ENCODE assay signal across 20 mouse cellular contexts in the genomic region with DNA sequence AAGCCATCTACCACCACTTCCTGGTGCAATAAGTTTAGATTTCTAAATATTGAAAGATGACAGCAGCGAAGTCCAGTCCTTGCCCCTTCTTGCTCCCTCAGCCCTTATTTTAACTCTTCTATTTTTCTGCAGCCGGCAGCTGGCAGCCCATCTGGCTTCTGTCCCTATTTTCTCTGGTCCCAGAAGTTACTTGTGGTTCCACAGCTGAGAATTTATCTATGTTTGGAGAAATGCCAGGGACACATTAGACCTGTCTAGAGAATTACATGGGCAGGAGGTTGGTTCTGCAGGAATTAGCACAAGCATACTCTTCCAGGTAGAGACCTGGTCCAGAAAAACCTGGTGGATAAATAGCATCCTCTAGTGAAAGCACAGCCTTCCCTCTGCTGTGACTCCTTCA. TPM values are rescaled to one million over a fixed set of nuclear protein-coding genes. Genes with fewer than 3 reads are reported as not detected.
"Had no signal": no experiment of that assay in that cellular context is flagged by ENCODE, and none has a peak within 500 bp of the region (broad histone marks: within the 10 kb centered on the region; RNA-seq: fewer than 3 reads in every experiment).

No protein-coding gene starts in this region.

- H3K36me3 ChIP-seq: kidney, embryonic 15.5 days; midbrain, embryonic 10.5 days; neural tube, embryonic 13.5 days; stomach, embryonic 15.5 days had no signal

- H3K9ac ChIP-seq: kidney, embryonic 15.5 days; liver, embryonic 14.5 days; liver, postnatal 0 days; lung, embryonic 14.5 days; neural tube, embryonic 13.5 days; stomach, embryonic 15.5 days had no signal

- H3K9me3 ChIP-seq: kidney, embryonic 15.5 days; megakaryocyte, embryonic 14.5 days; midbrain, embryonic 10.5 days; neural tube, embryonic 13.5 days; stomach, embryonic 15.5 days had no signal

- DNase-seq: kidney, adult 11 months; kidney, adult 8-10 months; kidney, postnatal 14 days; kidney, postnatal 4 days; liver, postnatal 0 days; lung, embryonic 14.5 days; midbrain, embryonic 14.5 days; retina, postnatal 1 day; right cerebral cortex, postnatal 25 days; spleen, adult 18-20 months; thymus, postnatal 36 days had no signal

- H3K4me3 ChIP-seq: kidney, embryonic 15.5 days; megakaryocyte, embryonic 14.5 days; midbrain, embryonic 10.5 days; neural tube, embryonic 13.5 days; stomach, embryonic 15.5 days had no signal

- H3K27ac ChIP-seq: kidney, embryonic 15.5 days; liver, embryonic 14.5 days; midbrain, embryonic 10.5 days; stomach, embryonic 15.5 days had no signal

- H3K4me1 ChIP-seq: kidney, embryonic 15.5 days; midbrain, embryonic 10.5 days; stomach, embryonic 15.5 days had no signal

- ATAC-seq: liver, postnatal 0 days; lung, postnatal 0 days had no signal

- H3K4me2 ChIP-seq: kidney, embryonic 15.5 days; liver, embryonic 11.5 days; lung, embryonic 14.5 days; neural tube, embryonic 13.5 days; stomach, embryonic 15.5 days had no signal

- H3K27me3 ChIP-seq: kidney, embryonic 15.5 days; neural tube, embryonic 13.5 days; stomach, embryonic 15.5 days had no signal

RNA-seq across cellular contexts. Expression of a gene that starts 16.7 kb away (rescaled TPM):
- total RNA-seq: neutrophil, adult 5-6 weeks had no signal
